Mouse (Mus musculus): ENCODE data around the gene Hsp90ab1. TPM values are rescaled to one million over a fixed set of nuclear protein-coding genes. Genes with fewer than 3 reads are reported as not detected.
A peak's percentile ranks its signal among the peaks of the same experiment; 100 is the strongest.

Hsp90ab1 gene
- polyA plus RNA-seq (2015; fragmentation: Nextera tagmentation; extraction: Ambion mirVana) = 1,555 and 1,567 TPM in 2 replicates

DNA sequence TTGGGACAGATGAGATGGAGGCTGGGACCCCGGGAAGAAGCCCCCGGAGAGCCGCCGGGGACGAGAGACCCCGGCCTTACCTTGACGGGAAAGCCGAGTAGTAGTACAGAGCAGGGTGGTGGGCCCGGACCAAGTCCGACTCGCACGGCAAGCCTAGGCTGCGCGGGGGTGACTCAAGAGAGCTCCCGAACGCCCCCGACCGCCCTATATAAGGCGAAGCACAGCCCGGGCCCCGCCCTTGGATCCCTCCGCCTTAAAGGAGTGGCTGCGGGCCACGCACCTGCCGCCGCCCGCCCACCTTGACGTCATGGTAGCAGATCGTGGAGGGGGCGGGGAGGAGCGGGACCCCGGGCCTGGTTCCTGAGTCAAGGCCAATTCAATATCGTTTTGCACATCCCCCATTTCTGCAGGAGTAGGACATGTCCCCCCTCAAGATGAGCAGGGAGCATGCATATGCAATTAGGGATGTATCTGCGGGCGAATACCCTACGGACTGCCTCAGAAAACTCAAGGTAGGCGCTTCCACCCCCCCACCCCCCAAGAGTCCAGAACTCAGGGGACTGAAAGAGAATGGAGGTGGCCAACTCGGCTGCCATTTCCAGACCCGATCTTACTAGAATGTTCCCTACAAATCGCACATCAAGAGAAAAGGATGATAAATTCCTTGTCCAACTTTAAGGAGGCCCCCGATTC, at the start of gene Hsp90ab1:
Gene Hsp90ab1 (minus strand): TSS at position 185 of the 693 bp plus-strand sequence.
- Histone ChIP-seq H3K36me3 (peaks cover 35% of the 10 kb centered on the region), H3K9me3 (no peaks in the 10 kb centered on the region), H3K27me3 (no peaks in the 10 kb centered on the region), H3K4me2 (peak within 1 kb of the TSS; percentile 83), H3K4me3 (peak within 1 kb of the TSS; percentile 99), H3K27ac (replicated peaks) (peak within 1 kb of the TSS; percentile 99), H3K4me1 (replicated peaks) (peaks cover 44% of the 10 kb centered on the region), H3K9ac (peak within 1 kb of the TSS; percentile 100)
- ATAC-seq (ENCODE audit: low FRiP score, low read depth) = peak; percentile 89
- under 1% methylated on average over 41 of the region's 41 CpGs for WGBS

DNA sequence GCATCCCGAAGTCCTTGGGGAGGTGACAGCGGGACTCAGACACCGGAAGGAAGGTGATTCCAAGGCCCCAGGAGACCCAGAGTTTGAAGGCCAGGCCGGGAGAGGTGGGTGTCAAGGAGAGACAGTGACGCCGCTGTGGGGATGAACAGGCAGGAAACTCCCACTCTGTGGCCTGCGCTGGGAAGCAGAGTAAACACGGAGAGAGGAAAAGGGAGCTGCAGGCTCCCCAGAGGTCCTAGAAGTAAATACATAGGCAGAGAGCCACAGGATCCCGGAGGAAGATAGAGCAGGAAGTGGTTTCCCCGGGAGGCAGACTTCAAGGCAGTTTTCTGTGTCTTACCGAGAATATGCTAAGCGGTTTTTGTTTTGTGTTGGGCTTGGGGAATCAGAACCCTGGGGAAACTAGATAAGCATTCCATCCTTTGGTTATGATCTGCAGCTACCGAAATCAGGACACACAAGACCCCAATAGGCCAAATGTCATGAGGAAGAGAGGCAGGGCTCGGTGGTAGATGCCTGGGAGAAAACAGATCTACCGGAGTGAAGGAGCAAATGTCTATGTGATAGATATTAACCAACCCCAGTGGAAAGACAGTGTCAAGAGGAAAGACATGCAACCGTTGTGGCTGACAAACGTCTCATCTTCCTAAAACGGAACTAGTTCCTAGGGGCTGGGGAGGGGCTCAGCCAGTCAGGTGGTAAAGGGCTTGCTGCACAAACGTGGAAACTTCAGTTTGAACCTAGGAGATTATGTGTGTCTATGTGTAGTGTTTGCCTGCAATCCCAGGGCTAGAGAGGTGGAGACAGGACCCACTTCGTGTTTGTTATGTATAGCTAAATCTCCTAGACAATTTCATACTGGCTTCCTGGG, 46.5 kb upstream of the Hsp90ab1 start:
- no peak overlapping the region for H3K9ac ChIP-seq
- WGBS = 33% methylated on average over 20 of the region's 20 CpGs
- H3K27me3 ChIP-seq = no peaks in the 10 kb centered on the region
- H3K4me1 ChIP-seq (replicated peaks) = 0 out of 2 replicates have a peak, but pooled peaks cover 9% of the 10 kb centered on the region
- H3K27ac ChIP-seq (replicated peaks) = peak overlapping the region; percentile 72
- no peak overlapping the region for H3K4me3 ChIP-seq
- no peaks in the 10 kb centered on the region for H3K36me3 ChIP-seq
- H3K9me3 ChIP-seq = no peaks in the 10 kb centered on the region
- H3K4me2 ChIP-seq = peak overlapping the region; percentile 14; the same call in 1 of the 2 replicates
- no peak for ATAC-seq (ENCODE audit: low FRiP score, low read depth)

DNA sequence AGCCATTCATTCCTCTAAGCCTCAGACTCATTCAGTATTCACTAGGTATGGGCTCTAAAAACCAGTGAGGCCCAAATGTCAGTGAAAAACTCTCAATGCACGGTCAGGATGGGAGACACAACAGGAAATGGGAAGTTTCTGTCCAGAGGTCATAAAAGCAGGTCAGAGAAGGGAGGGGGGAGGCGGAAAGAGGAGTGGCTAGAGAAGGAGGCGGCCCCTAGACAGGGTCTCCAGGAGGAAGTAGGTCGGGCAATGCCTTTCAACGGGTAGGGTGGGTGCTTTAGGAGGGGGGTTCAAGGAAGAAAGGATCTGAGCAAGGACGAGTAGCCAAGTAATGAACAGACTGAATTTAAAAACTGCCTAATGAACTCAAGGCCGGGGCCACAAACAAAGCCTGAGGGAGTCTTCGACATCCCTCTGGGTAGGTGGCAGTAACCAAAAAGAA, 45.9 kb upstream of the Hsp90ab1 start:
- no peak for ATAC-seq (ENCODE audit: low FRiP score, low read depth)
- H3K4me1 ChIP-seq (replicated peaks) = 0 out of 2 replicates have a peak, but pooled peaks cover 9% of the 10 kb centered on the region
- H3K36me3 ChIP-seq = no peaks in the 10 kb centered on the region
- peak overlapping the region; percentile 72 for H3K27ac ChIP-seq (replicated peaks)
- 6% methylated on average over 8 of the region's 8 CpGs for WGBS
- peak overlapping the region; percentile 14; the same call in 1 of the 2 replicates for H3K4me2 ChIP-seq
- no peaks in the 10 kb centered on the region for H3K9me3 ChIP-seq
- no peaks in the 10 kb centered on the region for H3K27me3 ChIP-seq
- no peak overlapping the region for H3K4me3 ChIP-seq
- no peak overlapping the region for H3K9ac ChIP-seq

DNA sequence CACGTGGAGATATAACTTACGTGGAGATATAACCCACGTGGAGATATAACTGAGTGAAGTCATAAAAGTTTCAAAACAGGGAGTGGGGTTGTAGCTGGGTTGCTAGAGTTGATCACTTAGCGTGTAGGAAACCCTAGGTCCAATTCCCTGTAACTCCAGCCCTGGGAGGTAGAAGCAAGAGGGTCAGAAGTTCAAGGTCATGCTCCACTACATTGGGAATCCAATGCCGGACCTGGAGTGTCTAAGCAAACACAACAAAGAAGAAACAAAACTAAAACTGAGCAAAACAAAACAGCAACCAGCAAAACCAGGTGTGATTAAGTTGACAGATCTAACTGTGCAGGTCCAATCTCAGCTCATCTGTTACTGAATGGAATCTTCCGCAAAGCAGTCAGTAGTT, 44.6 kb upstream of the Hsp90ab1 start:
- no peak for ATAC-seq (ENCODE audit: low FRiP score, low read depth)
- Histone ChIP-seq H3K9me3 (no peaks in the 10 kb centered on the region), H3K4me3 (no peak overlapping the region), H3K27me3 (no peaks in the 10 kb centered on the region), H3K27ac (replicated peaks) (no peak overlapping the region), H3K9ac (no peak overlapping the region), H3K4me2 (no peak overlapping the region), H3K36me3 (no peaks in the 10 kb centered on the region), H3K4me1 (replicated peaks) (0 out of 2 replicates have a peak, but pooled peaks cover 9% of the 10 kb centered on the region)
- WGBS = 92% methylated on average over 6 of the region's 6 CpGs

DNA sequence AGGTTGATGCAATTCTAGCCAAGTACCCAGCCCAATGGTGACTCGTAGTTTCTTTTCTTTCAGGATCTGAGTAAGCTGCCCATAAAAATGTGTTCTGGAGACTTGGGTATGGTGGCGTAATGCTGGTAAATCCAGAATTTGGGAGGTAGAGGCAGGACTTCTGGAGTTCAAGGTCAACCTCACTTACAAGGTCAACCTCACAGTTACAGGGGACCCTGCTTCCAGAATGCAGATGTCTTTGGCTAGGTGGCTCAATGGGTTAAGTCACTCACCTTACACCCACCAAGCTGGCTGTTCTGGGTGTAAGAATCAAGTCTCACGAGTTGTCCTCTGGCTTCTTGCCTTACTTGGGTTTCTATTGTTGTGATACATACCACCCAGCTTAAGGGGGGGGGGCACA, 43.6 kb upstream of the Hsp90ab1 start:
- no peak overlapping the region for H3K4me3 ChIP-seq
- no peak overlapping the region for H3K4me2 ChIP-seq
- 91% methylated on average over 3 of the region's 3 CpGs for WGBS
- no peaks in the 10 kb centered on the region for H3K9me3 ChIP-seq
- H3K9ac ChIP-seq = no peak overlapping the region
- no peak overlapping the region for H3K27ac ChIP-seq (replicated peaks)
- no peaks in the 10 kb centered on the region for H3K36me3 ChIP-seq
- no peak for ATAC-seq (ENCODE audit: low FRiP score, low read depth)
- 0 out of 2 replicates have a peak, but pooled peaks cover 9% of the 10 kb centered on the region for H3K4me1 ChIP-seq (replicated peaks)
- no peaks in the 10 kb centered on the region for H3K27me3 ChIP-seq

DNA sequence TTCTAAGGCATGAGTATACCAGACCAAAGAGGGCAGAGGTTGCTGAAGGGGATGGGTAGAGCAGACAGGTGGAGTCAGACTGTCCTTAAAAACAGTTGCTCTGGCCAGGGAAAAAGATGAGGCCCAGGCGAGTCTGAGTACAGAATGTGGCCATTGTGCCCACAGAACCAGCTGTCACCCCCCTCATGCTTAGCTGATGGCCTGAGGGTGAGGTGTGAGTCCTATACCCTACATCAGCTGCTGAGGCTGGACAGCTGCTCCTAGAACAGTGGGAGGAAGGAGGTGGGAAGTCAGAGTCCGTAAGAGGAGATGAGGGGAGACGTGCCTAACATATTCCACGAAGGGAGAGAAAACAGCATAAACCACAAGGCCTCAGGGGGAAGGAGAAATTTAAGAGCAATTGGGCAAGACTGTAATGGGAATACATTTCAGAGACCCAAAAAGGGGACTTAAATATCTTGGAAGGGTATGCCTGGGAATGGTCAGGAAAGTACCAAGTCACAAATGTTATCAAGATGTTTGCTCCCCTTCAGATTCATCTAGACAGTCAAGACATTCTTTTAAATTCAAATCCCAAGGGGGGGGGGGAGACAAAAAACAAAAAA, 43.1 kb upstream of the Hsp90ab1 start:
- Histone ChIP-seq H3K9me3 (no peaks in the 10 kb centered on the region), H3K27ac (replicated peaks) (no peak overlapping the region), H3K27me3 (no peaks in the 10 kb centered on the region), H3K4me3 (no peak overlapping the region), H3K4me1 (replicated peaks) (0 out of 2 replicates have a peak, but pooled peaks cover 9% of the 10 kb centered on the region), H3K36me3 (no peaks in the 10 kb centered on the region), H3K9ac (no peak overlapping the region), H3K4me2 (no peak overlapping the region)
- ATAC-seq (ENCODE audit: low FRiP score, low read depth) = no peak
- 65% methylated on average over 4 of the region's 4 CpGs for WGBS

DNA sequence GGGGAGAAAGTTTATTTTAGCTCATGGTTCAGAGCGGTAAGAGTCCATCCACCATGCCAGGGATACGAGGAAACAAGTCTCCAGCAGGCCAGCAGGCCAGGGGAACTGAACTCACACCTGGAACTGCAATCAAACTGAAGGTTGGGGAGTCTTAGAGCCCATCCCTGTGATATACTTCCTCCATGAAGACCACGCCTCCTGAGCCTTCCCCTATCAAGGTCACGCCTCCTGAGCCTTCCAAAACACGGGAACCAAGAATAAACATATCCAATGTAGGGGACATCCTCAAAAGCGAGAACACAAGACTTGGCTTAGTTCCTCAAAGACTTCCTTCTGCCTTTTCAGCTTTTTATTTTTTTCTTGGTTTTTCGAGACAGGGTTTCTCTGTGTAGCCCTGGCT, 39.9 kb upstream of the Hsp90ab1 start:
- Histone ChIP-seq H3K9me3 (no peaks in the 10 kb centered on the region), H3K4me1 (replicated peaks) (no peaks in the 10 kb centered on the region), H3K4me3 (no peak overlapping the region), H3K9ac (no peak overlapping the region), H3K27me3 (no peaks in the 10 kb centered on the region), H3K27ac (replicated peaks) (no peak overlapping the region), H3K36me3 (no peaks in the 10 kb centered on the region), H3K4me2 (no peak overlapping the region)
- WGBS = 90% methylated on average over 7 of the region's 7 CpGs
- no peak for ATAC-seq (ENCODE audit: low FRiP score, low read depth)

DNA sequence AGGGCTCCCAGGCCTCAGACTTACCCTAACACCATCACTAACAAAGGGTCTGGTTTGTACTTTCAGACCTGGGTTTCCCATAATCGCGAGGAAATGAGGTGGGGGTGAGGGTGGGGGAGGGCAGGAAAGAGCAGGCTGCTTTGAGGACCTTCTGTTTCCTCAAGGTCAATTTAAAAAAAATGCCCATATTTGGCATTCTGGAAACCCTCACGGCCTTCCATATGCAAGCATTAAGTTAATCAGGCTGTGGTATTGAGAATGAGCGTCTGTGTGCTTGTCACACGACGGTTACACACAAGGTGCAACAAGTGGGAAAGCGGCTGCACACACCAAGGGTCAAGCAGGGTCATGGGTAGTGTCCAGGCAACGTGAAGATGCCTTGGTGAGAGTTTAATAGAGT, 38.9 kb upstream of the Hsp90ab1 start:
- H3K4me1 ChIP-seq (replicated peaks) = no peaks in the 10 kb centered on the region
- WGBS = 86% methylated on average over 8 of the region's 8 CpGs

DNA sequence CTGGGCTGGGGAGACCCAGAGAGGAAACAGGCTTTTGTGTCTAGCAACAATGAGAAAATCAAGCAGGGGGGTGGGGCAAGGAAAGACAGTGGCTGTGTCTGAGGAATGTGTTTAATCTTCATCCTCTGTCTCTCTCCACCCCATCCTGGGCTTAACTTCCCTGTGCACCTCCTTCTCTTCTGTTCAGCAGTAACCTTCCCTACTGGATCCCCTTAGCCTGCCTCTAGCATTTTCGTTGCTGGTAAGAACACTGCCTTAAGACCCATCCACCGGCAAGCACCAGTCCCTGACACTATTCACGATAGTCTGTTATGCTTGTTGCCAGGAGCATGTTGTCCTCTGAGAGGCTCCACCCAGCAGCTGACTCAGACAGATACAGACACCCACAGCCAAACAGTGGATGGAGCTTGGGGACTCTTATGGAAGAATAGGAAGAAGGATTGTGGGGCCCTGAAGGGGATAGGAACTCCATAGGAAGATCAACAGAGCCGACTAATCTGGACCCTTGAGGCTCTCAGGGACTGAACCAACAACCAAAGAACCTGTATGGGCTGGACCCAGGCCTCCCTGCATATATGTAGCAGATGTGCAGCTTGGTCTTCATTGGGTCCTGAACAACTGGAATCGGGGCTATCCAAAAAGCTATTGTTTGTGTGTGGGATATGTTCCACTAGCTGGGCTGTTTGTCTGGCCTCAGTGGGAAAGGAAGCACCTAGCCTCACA, 37.2 kb upstream of the Hsp90ab1 start:
- Histone ChIP-seq H3K27me3 (no peaks in the 10 kb centered on the region), H3K36me3 (no peaks in the 10 kb centered on the region), H3K9ac (no peak overlapping the region), H3K27ac (replicated peaks) (no peak overlapping the region), H3K4me1 (replicated peaks) (no peaks in the 10 kb centered on the region), H3K4me2 (no peak overlapping the region), H3K9me3 (no peaks in the 10 kb centered on the region), H3K4me3 (no peak overlapping the region)
- WGBS = 38% methylated on average over 5 of the region's 5 CpGs
- ATAC-seq (ENCODE audit: low FRiP score, low read depth) = no peak

More for the DNA sequence above, 38.9 kb upstream of the Hsp90ab1 start:
- Histone ChIP-seq H3K9me3 (no peaks in the 10 kb centered on the region), H3K4me3 (no peak overlapping the region), H3K4me2 (no peak overlapping the region), H3K27me3 (no peaks in the 10 kb centered on the region), H3K36me3 (no peaks in the 10 kb centered on the region), H3K27ac (replicated peaks) (no peak overlapping the region), H3K9ac (no peak overlapping the region)
- ATAC-seq (ENCODE audit: low FRiP score, low read depth) = no peak

DNA sequence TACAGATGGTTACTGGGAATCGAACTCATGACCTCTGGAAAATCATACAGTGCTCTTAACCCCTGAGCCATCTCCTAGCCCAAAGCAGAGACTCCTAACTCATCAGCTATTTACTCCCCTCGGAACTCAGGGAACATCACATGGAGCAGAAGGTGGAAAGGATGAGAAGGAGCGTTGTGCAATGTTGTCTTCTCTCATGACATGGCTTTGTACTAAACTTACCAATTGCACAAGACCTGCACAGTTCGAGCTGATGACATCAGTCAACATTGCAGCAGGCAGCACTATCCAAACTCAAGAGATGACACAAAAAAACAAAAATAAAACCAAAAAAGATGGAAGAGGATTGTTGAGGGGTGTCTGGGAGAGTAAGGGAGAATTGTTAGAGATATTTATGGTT, 35.3 kb upstream of the Hsp90ab1 start:
- H3K4me3 ChIP-seq = no peak overlapping the region
- ATAC-seq (ENCODE audit: low FRiP score, low read depth) = no peak

DNA sequence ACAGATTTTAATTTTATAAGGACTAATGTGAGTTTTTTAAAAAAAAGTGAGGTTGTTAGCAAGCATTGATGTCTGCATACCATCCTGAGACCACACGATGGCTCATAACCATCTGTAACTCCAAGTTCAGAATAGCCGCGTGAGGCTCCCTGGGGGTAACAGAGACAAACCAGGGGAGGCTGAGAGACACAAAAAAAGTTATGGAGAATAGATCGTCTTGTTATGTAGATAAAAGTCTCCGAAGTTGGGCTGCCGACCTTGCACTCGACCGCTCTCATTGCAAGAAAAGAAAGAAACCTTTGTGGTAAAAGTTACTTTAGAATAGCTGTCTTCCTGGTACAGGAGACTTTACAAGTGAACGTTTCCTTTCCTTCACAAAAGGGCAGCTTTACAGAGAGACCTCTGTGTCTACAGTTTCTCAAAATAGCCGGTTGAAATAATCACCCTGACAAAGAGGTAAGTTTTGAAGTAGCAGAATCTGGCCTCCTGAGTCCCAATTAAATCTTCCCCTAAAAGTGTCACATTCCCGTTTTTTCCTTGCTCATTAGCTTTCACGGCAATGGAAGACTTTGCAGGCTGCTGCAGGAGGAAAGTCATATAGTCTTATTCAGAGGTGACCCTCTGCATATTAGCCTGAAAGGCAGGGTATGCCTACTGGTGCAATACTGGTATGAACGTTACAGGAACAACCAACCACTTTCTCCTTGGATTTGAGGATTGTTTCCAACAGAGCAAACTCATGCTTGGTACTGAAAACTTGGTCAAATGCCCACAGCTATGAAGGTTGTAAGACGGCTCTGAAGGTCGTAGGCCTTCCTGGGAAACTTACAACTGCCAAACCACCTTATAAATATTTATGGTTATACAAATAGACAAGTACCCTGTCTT, 34.2 kb upstream of the Hsp90ab1 start:
- WGBS = 77% methylated on average over 15 of the region's 15 CpGs
- no peaks in the 10 kb centered on the region for H3K9me3 ChIP-seq

More for the DNA sequence above, 35.3 kb upstream of the Hsp90ab1 start:
- no peak overlapping the region for H3K9ac ChIP-seq
- no peaks in the 10 kb centered on the region for H3K27me3 ChIP-seq
- H3K9me3 ChIP-seq = no peaks in the 10 kb centered on the region
- no peak overlapping the region for H3K4me2 ChIP-seq
- H3K36me3 ChIP-seq = no peaks in the 10 kb centered on the region
- 90% methylated on average over 4 of the region's 4 CpGs for WGBS
- no peaks in the 10 kb centered on the region for H3K4me1 ChIP-seq (replicated peaks)
- no peak overlapping the region for H3K27ac ChIP-seq (replicated peaks)

More for the DNA sequence above, 34.2 kb upstream of the Hsp90ab1 start:
- no peak for ATAC-seq (ENCODE audit: low FRiP score, low read depth)
- Histone ChIP-seq H3K4me2 (no peak overlapping the region), H3K4me1 (replicated peaks) (no peaks in the 10 kb centered on the region), H3K36me3 (no peaks in the 10 kb centered on the region), H3K4me3 (no peak overlapping the region), H3K27ac (replicated peaks) (no peak overlapping the region), H3K9ac (no peak overlapping the region), H3K27me3 (no peaks in the 10 kb centered on the region)

Data from hindbrain, embryonic 15.5 days (tissue).